Mouse (Mus musculus) myocyte (in vitro differentiated cells): ENCODE measurements at regions not wholly inside any gene's neighbourhood (a gene's known extent, or its start where the extent isn't known, plus 50 kb on each side); places are given as distances from the start of the nearest gene placed in this dataset.

Experiments used
- H3K27me3 ChIP-seq: one replicate; pipeline ENCODE4 v1.6.1; 2011; ENCODE audit not compliant: control insufficient read depth, insufficient read depth, insufficient read length
- H3K36me3 ChIP-seq: one replicate; pipeline ENCODE4 v1.6.1; 2011; ENCODE audit not compliant: control insufficient read depth, insufficient read depth
- H3K4me2 ChIP-seq: one replicate; pipeline ENCODE4 v1.6.1; 2011; ENCODE audit warnings: low read depth, control low read depth
- H3K4me3 ChIP-seq: one replicate; pipeline ENCODE4 v1.5.1; 2011; ENCODE audit warnings: mild to moderate bottlenecking, control low read depth, moderate library complexity
- H3K79me2 ChIP-seq: one replicate; pipeline ENCODE4 v1.6.1; 2011; ENCODE audit not compliant: control insufficient read depth, insufficient read depth
- H3ac ChIP-seq: one replicate; pipeline ENCODE4 v1.6.1; 2011; ENCODE audit not compliant: control insufficient read depth, insufficient read length
- CEBPB ChIP-seq: IDR thresholded peaks from 2 replicates; pipeline ENCODE4 v1.6.1; 2011; ENCODE audit warnings: mild to moderate bottlenecking, moderate library complexity; ENCODE audit not compliant: poor library complexity, insufficient read depth, severe bottlenecking
- E2F4 ChIP-seq: IDR thresholded peaks from one replicate; pipeline ENCODE4 v1.6.1; 2011; ENCODE audit warnings: mild to moderate bottlenecking, control low read depth, moderate library complexity; ENCODE audit not compliant: insufficient read depth
- MAX ChIP-seq: IDR thresholded peaks from one replicate; pipeline ENCODE4 v1.6.1; 2011; ENCODE audit warnings: low read depth, mild to moderate bottlenecking, control low read depth
- MYOD1 ChIP-seq, 3 experiments: IDR thresholded peaks; one replicate each; pipeline ENCODE4 v1.6.1; 2011; ENCODE audit warnings: control low read depth in 2 of 3, low read depth in 2 of 3, mild to moderate bottlenecking in 2 of 3, moderate library complexity in 1 of 3; ENCODE audit not compliant: insufficient read length in 2 of 3, control insufficient read depth in 1 of 3
- MYOG ChIP-seq, 3 experiments: IDR thresholded peaks; one replicate each; pipeline ENCODE4 v1.6.1; 2011; ENCODE audit warnings: control low read depth in 2 of 3, low read depth in 2 of 3, mild to moderate bottlenecking in 2 of 3; ENCODE audit not compliant: insufficient read length in 2 of 3, control insufficient read depth in 1 of 3, insufficient read depth in 1 of 3
- POLR2A ChIP-seq: IDR thresholded peaks from one replicate; pipeline ENCODE4 v1.6.1; 2011; ENCODE audit warnings: low read depth, mild to moderate bottlenecking, control low read depth, moderate library complexity; ENCODE audit not compliant: insufficient read length
- POLR2AphosphoS2 ChIP-seq: IDR thresholded peaks from one replicate; pipeline ENCODE4 v1.6.1; 2011; ENCODE audit warnings: low read depth, control low read depth; ENCODE audit not compliant: insufficient read length
- REST ChIP-seq: IDR thresholded peaks from one replicate; pipeline ENCODE4 v1.6.1; 2011; ENCODE audit warnings: mild to moderate bottlenecking, control low read depth, moderate library complexity; ENCODE audit not compliant: insufficient read depth, insufficient read length
- SRF ChIP-seq: IDR thresholded peaks from one replicate; pipeline ENCODE4 v1.6.1; 2011; ENCODE audit warnings: low read depth; ENCODE audit not compliant: control insufficient read depth, insufficient read length
- TCF12 ChIP-seq: IDR thresholded peaks from one replicate; pipeline ENCODE4 v1.6.1; 2011; ENCODE audit warnings: mild to moderate bottlenecking, control low read depth; ENCODE audit not compliant: poor library complexity, insufficient read depth, severe bottlenecking
- TCF3 ChIP-seq: IDR thresholded peaks from one replicate; pipeline ENCODE4 v1.6.1; 2011; ENCODE audit warnings: low read depth, control low read depth; ENCODE audit not compliant: insufficient read length
- USF1 ChIP-seq: IDR thresholded peaks from one replicate; pipeline ENCODE4 v1.6.1; 2011; ENCODE audit warnings: low read depth, mild to moderate bottlenecking, control low read depth, moderate library complexity

DNA sequence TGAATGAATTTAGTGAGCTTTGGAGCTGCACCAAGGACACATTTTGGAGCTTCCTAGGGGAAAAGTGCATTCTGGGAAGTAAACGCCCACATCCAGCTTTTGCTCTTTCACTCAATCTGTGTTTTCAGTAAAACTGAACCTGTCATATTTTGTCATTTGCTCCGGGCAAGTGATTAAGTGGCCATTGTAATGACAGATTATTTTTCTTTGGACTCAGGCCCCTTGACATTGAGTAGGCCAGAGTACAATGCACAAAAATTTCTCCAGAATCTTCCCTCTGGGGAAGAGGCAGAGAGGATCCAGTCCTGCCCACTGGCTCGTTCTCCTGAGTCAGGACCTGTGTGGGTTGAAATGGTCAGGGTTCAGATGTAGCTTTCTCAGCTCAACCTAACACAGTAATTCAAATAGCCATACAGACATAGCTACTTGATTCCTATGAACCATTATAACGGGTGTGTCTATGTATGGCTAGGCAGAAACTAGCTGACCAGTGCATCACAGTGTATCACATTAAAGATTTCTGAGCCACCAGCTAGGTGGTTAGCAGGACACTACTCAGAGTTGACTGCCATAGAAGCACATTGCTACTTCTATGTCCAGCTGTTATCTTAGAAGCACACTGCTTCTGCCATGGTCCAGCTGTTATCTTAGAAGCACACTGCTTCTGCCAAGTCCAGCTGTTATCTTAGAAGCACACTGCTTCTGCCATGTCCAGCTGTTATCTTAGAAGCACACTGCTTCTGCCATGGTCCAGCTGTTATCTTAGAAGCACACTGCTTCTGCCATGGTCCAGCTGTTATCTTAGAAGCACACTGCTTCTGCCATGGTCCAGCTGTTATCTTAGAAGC lies 129.9 kb downstream of the Mtx2 start:
- TF ChIP-seq USF1 (no peak), TCF3 (no peak), CEBPB (no peak), MYOG (IDR thresholded peaks at IDR 0.05; ENCODE audit: control insufficient read depth in 1 of 3, insufficient read depth in 1 of 3, insufficient read length in 2 of 3, low read depth in 2 of 3) (no peak), MAX (no peak), POLR2AphosphoS2 (no peak), E2F4 (no peak), SRF (no peak), TCF12 (no peak), POLR2A (no peak), MYOD1 (IDR thresholded peaks at IDR 0.05; ENCODE audit: control insufficient read depth in 1 of 3, insufficient read length in 2 of 3, low read depth in 2 of 3) (no peak)
- no peaks in the 10 kb centered on the region for H3K79me2 ChIP-seq
- no peak overlapping the region for H3K4me3 ChIP-seq
- no peaks in the 10 kb centered on the region for H3K36me3 ChIP-seq
- H3ac ChIP-seq = no peak overlapping the region
- no peak overlapping the region for H3K4me2 ChIP-seq
- no peaks in the 10 kb centered on the region for H3K27me3 ChIP-seq

DNA sequence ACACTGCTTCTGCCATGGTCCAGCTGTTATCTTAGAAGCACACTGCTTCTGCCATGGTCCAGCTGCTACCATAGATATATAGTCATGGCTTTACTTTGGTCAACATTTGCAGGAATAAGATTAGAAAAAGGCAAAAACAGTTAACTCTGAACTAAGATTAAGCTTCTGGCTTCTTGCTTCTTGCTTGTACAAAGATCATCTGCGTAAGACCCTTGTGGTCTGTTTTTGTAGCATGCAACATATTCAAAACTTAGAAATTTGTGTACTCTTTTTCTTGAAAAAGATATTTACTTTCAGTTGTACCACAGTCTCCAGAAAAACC lies 130.5 kb downstream of the Mtx2 start:
- H3K79me2 ChIP-seq = no peaks in the 10 kb centered on the region
- no peaks in the 10 kb centered on the region for H3K36me3 ChIP-seq
- H3K4me3 ChIP-seq = no peak overlapping the region
- no peaks in the 10 kb centered on the region for H3K27me3 ChIP-seq
- no peak overlapping the region for H3K4me2 ChIP-seq
- no peak overlapping the region for H3ac ChIP-seq
- TF ChIP-seq SRF (no peak), MYOD1 (IDR thresholded peaks at IDR 0.05; ENCODE audit: control insufficient read depth in 1 of 3, insufficient read length in 2 of 3, low read depth in 2 of 3) (no peak), CEBPB (no peak), POLR2AphosphoS2 (no peak), REST (no peak), POLR2A (no peak), MAX (no peak), TCF3 (no peak), TCF12 (no peak), E2F4 (no peak), USF1 (no peak)

DNA sequence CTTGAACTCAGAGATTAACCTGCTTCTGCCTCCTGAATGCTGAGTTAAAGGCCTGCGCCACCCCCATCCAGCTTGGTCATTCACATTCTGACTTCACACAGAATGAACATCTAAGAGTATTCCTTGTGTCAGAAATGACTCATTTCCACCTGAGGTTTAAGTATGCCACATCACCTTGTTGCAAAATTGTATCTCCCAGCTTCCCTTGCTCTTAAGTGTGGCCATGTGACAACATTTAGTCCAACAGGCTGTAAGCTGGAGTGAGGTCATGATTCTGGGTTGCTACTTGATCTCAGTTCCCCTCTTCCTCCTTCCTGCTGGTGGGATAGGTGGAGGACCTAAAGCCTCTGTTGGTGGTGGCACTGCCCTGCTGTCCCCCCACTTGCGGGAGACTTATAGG lies 131.0 kb downstream of the Mtx2 start:
- H3ac ChIP-seq = no peak overlapping the region
- TF ChIP-seq CEBPB (no peak), REST (no peak), TCF12 (no peak), SRF (no peak), USF1 (no peak), MYOD1 (IDR thresholded peaks at IDR 0.05; ENCODE audit: control insufficient read depth in 1 of 3, insufficient read length in 2 of 3, low read depth in 2 of 3) (no peak), MAX (no peak), TCF3 (no peak), MYOG (IDR thresholded peaks at IDR 0.05; ENCODE audit: control insufficient read depth in 1 of 3, insufficient read depth in 1 of 3, insufficient read length in 2 of 3, low read depth in 2 of 3) (no peak), E2F4 (no peak), POLR2A (no peak), POLR2AphosphoS2 (no peak)
- H3K79me2 ChIP-seq = no peaks in the 10 kb centered on the region
- no peaks in the 10 kb centered on the region for H3K27me3 ChIP-seq
- no peak overlapping the region for H3K4me3 ChIP-seq
- no peak overlapping the region for H3K4me2 ChIP-seq
- no peaks in the 10 kb centered on the region for H3K36me3 ChIP-seq

DNA sequence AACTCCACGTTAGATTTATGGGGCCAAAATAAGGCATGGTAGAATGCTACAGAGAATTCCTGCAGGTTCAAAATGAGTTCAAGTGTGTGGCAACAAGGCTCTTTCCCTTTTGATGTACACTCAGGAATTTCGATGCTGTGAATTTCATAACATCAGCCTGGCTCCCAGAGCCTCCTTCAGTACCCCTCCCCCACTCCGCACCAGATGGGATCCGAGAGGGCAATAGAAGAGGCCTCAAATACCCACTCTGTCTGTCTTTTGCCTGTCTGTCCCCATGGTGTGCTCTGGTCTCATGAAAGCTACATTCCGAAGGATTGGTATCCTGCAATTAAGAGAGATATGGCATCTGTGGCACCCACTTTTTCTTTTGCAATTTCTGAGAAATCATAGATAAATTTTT lies 134.3 kb downstream of the Mtx2 start:
- no peak overlapping the region for H3K4me3 ChIP-seq
- no peaks in the 10 kb centered on the region for H3K79me2 ChIP-seq
- no peaks in the 10 kb centered on the region for H3K36me3 ChIP-seq
- no peak overlapping the region for H3ac ChIP-seq
- H3K4me2 ChIP-seq = no peak overlapping the region
- no peak for TF ChIP-seq SRF
- H3K27me3 ChIP-seq = no peaks in the 10 kb centered on the region

DNA sequence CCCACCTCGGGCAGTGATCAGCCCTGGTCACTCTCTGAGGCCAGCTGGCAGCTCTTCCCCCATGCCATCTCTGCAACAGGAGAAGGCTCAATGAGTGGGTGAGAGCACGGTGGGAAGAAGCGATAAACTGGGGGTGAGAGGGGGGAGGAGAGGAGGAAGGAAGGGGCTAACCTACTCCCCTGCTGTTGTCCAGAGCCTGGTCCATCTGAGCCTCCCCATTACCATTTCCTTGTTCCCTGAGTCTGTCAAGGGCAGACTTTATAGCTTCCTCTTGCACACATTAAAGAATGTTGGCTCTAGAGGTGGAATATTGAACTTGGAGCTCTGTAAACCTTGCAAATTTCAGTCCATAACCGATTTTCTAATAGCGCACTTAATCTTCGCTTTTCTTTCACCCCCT lies 136.8 kb downstream of the Mtx2 start:
- Histone ChIP-seq H3K4me2 (no peak overlapping the region), H3ac (no peak overlapping the region), H3K79me2 (no peaks in the 10 kb centered on the region), H3K27me3 (no peaks in the 10 kb centered on the region), H3K4me3 (no peak overlapping the region), H3K36me3 (no peaks in the 10 kb centered on the region)
- no peak for TF ChIP-seq USF1
